Mouse (Mus musculus) embryonic facial prominence, embryonic 10.5 days (tissue): ENCODE results near the gene Asah2. TPM values are rescaled to one million over a fixed set of nuclear protein-coding genes. Genes with fewer than 3 reads are reported as not detected.

Experiments
- DNase-seq: peaks from one replicate; pipeline ENCODE4 v3.0.0-alpha.2; 2017; ENCODE audit warnings: low spot score
- H3K27ac ChIP-seq: fragments of 300-500 bp; sonication (generic); replicated peaks from 2 replicates; pipeline ENCODE4 v1.5.1; 2016; ENCODE audit warnings: mild to moderate bottlenecking
- H3K27me3 ChIP-seq: fragments of 300-500 bp; sonication (generic); replicated peaks from 2 replicates; pipeline ENCODE4 v1.6.1; 2016; ENCODE audit warnings: low read depth, mild to moderate bottlenecking; ENCODE audit not compliant: poor library complexity, severe bottlenecking
- H3K36me3 ChIP-seq: fragments of 300-500 bp; sonication (generic); replicated peaks from 2 replicates; pipeline ENCODE4 v1.6.1; 2016; ENCODE audit warnings: mild to moderate bottlenecking, moderate library complexity
- H3K4me1 ChIP-seq: fragments of 300-500 bp; sonication (generic); 2 replicates; pipeline ENCODE4 v1.6.1; 2016
- H3K4me3 ChIP-seq: fragments of 300-500 bp; sonication (generic); 2 replicates; pipeline ENCODE4 v1.5.1; 2016; ENCODE audit warnings: mild to moderate bottlenecking, moderate library complexity
- H3K9me3 ChIP-seq: fragments of 300-500 bp; sonication (generic); 2 replicates; pipeline ENCODE4 v1.6.1; 2016; ENCODE audit warnings: mild to moderate bottlenecking
- WGBS: fragments of 180-500 bp; shearing (Covaris S2); methylation state at CpG from one replicate; pipeline ENCODE4 v1.1.7; 2016; 5-methylcytosine and 5-hydroxymethylcytosine counted together
- polyA plus RNA-seq: library from polyadenylated mRNA; unstranded; fragments of >200 nt; fragmentation: Nextera tagmentation; extraction: Ambion mirVana; gene quantifications from 2 replicates; pipeline ENCODE4 v1.2.1, GENCODE M21; 2016

Gene Asah2
- polyA plus RNA-seq, 1 experiment from 2014 or later = 0.55 TPM

DNA sequence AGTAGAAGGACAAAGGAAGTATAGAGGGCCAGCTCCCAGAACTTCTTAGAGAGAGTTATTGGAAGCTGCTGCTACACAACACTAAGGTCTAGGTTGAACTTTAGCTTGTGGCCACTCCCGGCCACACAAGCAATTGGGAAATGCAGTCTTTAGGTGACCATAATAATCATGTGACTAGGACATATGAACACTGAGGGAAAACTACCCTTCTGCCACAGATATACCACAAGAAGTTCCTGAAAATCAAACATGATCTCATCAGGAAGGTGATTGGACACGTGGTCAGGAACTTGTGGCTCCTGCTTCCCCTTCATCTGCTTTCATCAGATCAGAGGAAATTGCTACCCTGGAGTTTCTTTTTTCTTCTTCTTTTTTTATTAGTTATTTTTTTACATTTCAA is 151.7 kb downstream of the Asah2 start:
- DNase-seq = no peak
- Histone ChIP-seq H3K27ac (no peak overlapping the region), H3K36me3 (no peaks in the 10 kb centered on the region), H3K9me3 (no peaks in the 10 kb centered on the region), H3K4me3 (no peak overlapping the region), H3K4me1 (no peaks in the 10 kb centered on the region), H3K27me3 (no peaks in the 10 kb centered on the region)
- WGBS = 76% methylated on average over 2 of the region's 2 CpGs

DNA sequence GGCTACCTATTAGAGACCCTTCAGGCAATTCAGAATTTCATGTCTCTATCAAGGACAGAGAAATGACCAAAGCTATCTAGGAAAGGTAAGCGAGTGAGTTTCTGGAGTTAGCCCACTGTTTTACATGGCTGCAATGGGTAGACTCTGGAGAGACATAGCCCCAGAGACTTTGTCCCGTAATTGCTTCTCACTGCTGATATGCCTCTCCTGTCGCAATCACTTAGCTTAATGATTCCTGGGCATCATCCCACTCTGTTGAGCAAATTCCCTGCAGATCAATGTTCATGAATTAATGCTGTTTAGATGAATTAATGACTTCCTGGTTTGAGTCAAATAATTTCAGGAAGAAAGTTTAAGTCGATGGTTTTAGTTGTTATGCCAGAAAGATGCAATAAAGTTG is 153.3 kb downstream of the Asah2 start:
- DNase-seq = no peak
- no peaks in the 10 kb centered on the region for H3K36me3 ChIP-seq
- no peaks in the 10 kb centered on the region for H3K27me3 ChIP-seq
- no peak overlapping the region for H3K27ac ChIP-seq
- WGBS = 85% methylated on average over 4 of the region's 4 CpGs
- H3K9me3 ChIP-seq = no peaks in the 10 kb centered on the region
- no peak overlapping the region for H3K4me3 ChIP-seq
- H3K4me1 ChIP-seq = no peaks in the 10 kb centered on the region

DNA sequence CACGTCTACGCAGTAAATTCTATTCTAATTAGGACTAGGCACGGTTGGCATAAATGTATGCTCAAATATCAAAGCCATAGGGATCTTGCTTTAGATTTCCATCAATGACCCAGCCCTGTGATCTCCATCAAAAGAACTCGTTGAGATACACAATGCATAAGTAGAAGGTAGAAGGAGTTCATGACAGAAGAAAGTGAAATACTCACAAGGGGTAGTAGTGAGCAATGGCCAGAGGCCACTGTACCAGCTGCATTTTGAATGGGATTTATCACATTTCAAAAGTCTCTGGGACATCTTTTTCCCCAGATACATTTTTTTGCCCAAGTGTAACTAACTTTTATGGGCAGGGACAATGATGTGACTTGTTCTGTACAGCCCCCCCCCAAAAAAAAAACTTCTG is 153.7 kb downstream of the Asah2 start:
- Histone ChIP-seq H3K4me3 (no peak overlapping the region), H3K4me1 (no peaks in the 10 kb centered on the region), H3K27ac (no peak overlapping the region), H3K36me3 (no peaks in the 10 kb centered on the region), H3K9me3 (no peaks in the 10 kb centered on the region), H3K27me3 (no peaks in the 10 kb centered on the region)
- WGBS = 84% methylated on average over 4 of the region's 4 CpGs
- no peak for DNase-seq

DNA sequence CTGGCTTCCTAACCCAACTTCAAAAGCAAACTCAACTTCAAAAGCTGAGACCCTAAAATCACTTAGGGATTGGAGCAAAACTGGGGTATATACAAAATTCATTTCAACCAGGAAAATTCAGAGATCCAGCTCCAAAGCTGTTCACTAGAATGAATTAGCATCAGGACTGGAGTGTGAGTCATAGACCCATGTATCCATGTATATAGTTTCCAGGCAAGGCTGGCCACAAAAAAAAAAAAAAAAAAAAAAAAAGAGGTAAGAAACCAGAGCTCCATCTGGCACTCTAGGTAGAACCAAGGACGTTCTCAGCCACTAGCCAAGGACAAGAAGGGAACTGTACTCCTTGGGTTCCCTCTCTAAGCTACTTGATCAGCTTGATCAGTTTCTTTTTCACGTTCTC is 154.2 kb downstream of the Asah2 start:
- no peak for DNase-seq
- 76% methylated on average over 2 of the region's 2 CpGs for WGBS
- Histone ChIP-seq H3K9me3 (no peaks in the 10 kb centered on the region), H3K4me1 (no peaks in the 10 kb centered on the region), H3K27me3 (no peaks in the 10 kb centered on the region), H3K4me3 (no peak overlapping the region), H3K36me3 (no peaks in the 10 kb centered on the region), H3K27ac (no peak overlapping the region)

DNA sequence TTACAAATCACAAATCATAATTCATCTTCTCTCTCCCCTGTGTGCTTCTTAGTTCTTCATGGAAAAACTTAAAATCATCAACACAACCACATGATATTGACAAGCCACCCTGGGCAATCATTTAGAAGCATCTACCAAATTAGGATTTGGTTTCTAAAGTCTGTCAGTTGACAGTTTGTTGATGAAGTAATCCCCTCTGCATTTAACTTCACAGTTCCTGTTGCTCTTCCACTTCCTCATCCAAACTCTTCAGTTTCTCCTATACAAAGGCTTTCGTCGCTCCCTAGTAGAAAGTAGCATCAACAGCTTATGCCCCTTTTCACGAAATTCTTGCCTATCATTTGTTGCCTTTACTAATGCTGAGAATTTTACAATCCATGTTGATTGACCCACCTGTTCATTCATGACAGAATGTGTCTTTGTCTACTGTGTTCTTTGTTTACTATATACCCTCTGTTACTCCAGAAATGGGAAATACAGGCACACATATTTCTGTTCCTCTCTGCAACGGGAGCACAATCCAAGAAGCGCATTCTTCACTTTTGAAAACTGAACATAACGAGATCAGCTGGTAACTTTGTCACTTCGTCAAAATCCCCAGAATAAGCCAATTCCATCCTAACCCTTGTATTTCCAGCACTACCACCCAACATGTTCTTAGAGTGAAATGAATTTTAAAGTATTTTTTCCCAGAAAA is 157.1 kb downstream of the Asah2 start:
- H3K4me1 ChIP-seq = no peaks in the 10 kb centered on the region
- no peaks in the 10 kb centered on the region for H3K9me3 ChIP-seq
- H3K36me3 ChIP-seq = no peaks in the 10 kb centered on the region
- H3K27me3 ChIP-seq = no peaks in the 10 kb centered on the region
- H3K27ac ChIP-seq = no peak overlapping the region
- H3K4me3 ChIP-seq = no peak overlapping the region
- no peak for DNase-seq
- 85% methylated on average over 7 of the region's 7 CpGs for WGBS

Other genes with a start within 250 kb of the Asah2 start
- gene A1cf, start 239.4 kb downstream of the Asah2 start, polyA plus RNA-seq = not detected in 2 replicates